Mouse (Mus musculus) gastrocnemius, postnatal 10 days (tissue): ENCODE results near the gene Vps13c. TPM values are rescaled to one million over a fixed set of nuclear protein-coding genes. Genes with fewer than 3 reads are reported as not detected.

ENCODE experiments used
- DNase-seq: peaks from one replicate; pipeline ENCODE4 v3.0.0; 2021; ENCODE audit warnings: mixed read lengths
- total RNA-seq, 2 experiments: library from RNA; stranded (reverse); gene quantifications; 2 replicates each; pipeline ENCODE4 v1.2.3; 2021

Gene Vps13c
- total RNA-seq, 2 experiments from 2014 or later, result 26.0 to 26.5 TPM

- DNase-seq, result no peak
Observed at GRCm38 (mm10) chr9:67883349-67883984, 43.3 kb downstream of the Vps13c start.

GRCm38 (mm10) chr9:67884095-67884494 lies 43.9 kb downstream of the Vps13c start:
- DNase-seq, result no peak

DNA sequence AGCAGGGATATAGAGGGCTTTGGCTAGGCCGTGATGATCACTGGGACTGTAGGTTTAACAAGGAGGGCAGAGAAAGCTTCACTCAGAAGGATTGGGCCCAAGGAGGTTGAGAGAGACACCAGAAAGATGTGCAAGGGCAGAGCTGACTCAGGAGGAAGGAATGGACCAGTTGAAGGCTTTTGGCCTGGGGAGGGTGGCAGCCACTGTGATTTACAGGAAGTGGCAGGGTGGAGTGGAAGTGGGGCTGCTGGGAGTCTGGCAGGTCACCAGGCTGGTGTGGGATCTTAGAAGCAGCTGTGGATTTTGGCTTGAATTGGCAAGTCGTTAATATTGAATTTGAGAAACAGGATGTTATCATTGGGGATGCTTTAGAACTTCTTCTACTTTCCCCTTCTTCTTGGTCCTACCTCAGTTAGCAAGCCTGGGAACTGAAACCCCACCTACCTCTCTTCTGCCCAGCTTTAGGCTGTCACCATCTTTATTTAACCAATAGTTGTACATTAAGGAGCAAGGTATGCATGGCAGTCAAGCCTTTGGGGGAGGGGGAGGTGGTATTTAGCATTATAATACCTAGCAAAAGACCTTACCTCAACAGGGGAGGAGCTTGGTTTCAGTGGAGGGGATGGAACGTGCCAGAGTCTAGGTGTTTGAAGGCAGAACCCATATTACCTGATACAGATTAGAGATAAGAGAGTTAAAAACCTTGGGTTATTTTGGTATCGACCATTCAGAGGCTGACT lies 47.0 kb downstream of the Vps13c start:
- DNase-seq, result peak; percentile 39

GRCm38 (mm10) chr9:67893474-67893873 lies 53.3 kb downstream of the Vps13c start:
- no peak for DNase-seq

GRCm38 (mm10) chr9:67896646-67897295 lies 56.6 kb downstream of the Vps13c start:
- peak; percentile 11 for DNase-seq

- DNase-seq, result no peak
Observed at GRCm38 (mm10) chr9:67900398-67900797, 60.2 kb downstream of the Vps13c start.

GRCm38 (mm10) chr9:67904355-67904754 lies 64.2 kb downstream of the Vps13c start:
- DNase-seq, result no peak

DNA sequence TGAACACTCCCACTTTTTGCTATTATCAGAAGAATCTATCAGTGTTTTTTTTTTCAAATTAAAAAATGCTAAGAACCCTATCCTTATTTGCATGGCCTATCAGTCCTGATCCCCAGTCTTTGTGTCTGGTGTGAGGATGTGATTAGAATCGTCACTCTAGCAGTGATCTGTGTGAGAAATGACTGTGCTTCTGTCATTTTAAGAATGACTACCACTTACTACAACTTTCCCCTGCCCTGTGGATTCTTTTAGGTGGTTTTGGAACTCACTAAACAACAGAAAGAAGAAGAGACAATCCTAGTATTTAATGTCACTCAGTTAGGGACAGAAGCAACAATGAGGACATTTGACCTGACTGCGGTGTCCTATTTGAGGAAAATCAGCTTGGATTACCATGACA lies 65.3 kb downstream of the Vps13c start:
- DNase-seq, result no peak

DNA sequence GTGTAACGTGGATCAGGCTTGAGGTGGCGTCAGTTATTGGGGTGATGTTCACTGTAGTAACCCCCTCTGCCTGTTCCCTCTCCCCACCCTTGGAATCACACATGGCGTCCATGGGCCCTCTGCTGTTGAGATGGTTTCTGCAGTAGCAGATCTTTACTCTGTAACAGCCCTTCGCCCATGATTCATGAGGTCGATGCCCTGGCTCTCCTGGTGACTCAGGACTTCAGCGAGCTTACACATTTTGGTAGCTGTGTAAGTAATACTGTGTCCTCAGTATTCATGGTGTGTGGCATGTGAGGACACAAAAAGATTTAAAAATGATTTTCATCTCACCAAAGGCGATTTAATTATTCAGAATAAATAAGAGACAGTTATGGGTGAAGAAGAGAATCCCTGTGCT lies 74.5 kb downstream of the Vps13c start:
- DNase-seq, result no peak

DNA sequence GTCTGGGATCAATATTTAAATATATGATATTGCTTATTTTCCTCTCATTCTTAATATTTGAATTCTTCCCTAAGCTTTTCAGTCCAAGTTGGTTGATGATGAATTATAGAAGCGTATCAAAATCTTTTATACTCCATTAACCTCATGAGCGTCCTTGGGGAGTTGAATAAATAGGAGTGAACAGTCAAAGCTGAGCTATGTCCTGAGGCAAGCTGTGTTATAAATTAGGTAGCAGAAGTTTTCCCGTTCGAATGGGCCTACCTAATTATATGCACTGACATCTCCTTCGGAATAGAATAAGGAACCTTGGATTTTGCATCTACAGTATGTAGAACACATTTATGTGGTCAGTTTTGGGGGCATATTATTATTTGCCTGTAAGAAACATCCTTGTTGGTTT lies 82.2 kb downstream of the Vps13c start:
- no peak for DNase-seq

DNA sequence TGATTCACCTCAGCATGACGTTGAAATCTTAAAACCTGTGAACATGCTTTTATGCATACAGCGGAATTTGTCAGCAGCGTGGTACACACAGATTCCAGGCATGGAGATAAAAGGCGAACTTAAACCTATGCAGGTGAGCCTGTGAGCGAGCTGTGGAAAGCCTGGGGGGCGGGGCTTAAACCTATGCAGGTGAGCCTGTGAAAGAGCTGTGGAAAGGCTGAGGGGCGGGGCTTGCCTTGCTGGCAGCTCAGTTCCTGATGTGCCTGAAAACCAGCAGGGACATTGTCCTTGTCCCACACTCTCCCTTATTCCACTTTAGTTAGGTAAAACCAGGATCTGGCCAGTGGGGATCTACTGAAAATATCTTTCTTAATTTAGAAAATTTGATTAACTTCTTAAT lies 90.4 kb downstream of the Vps13c start:
- DNase-seq, result no peak

- no peak for DNase-seq
Observed at GRCm38 (mm10) chr9:67937286-67937685, 97.1 kb downstream of the Vps13c start.

- no peak for DNase-seq
Observed at GRCm38 (mm10) chr9:67955466-67956010, 115.3 kb downstream of the Vps13c start.

- no peak for DNase-seq
Observed at GRCm38 (mm10) chr9:67961953-67962352, 121.8 kb downstream of the Vps13c start.

DNA sequence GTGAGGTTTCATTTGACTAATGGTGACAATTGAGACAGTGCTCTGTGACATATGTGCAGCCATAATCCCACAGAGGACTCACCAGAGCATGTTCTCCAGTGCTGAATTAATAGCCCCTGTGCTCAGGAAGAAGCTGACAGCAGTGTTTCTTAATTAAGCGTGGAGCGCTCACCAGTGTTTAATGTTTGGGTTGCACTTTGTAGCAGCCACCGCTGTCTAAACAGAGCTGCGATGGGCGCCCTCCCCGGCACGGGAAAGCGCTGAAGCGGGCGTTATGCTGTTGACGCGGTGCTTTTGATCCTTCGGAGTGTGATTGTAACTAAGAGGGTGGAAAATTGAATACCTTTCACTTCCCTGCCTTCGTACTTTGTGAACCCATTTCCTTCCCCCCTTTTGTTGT lies 125.7 kb downstream of the Vps13c start:
- no peak for DNase-seq

DNA sequence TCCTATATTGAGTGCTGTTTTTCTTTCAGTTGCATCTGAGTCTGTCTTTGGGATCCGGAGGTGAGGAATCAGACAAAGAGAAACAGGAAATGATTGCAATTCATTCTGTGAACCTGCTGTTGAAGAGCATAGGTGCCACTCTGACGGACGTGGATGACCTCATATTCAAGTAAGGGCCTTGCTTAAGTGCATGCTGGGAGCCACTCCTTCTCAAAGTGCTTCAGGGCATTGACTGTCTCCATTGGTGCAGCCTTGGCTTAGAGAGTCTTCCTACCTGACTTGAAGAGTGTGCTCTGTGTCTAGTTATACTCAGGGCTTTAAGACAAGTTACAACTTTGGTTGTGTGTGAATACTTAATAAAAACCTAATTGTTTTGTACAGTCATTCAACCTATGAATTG lies 126.8 kb downstream of the Vps13c start:
- no peak for DNase-seq

DNA sequence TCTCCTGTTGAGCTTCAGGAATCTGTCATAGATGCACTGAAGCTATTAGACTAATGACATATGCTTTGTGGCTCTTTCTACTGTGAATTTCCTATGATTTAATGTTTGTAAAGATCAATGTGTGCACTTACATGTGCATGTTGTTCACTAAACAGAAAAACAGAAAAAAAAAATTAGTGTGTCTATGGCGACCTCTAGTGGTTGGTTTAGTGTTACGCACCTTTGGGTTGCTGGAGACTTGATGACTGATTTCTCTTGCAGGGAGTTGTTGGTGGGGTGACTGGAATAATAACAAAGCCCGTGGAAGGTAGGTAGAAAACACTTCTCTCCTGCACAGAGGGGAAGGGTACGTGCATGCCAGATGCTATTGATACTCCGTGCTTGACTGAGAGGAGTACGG lies 133.3 kb downstream of the Vps13c start:
- DNase-seq, result no peak

DNA sequence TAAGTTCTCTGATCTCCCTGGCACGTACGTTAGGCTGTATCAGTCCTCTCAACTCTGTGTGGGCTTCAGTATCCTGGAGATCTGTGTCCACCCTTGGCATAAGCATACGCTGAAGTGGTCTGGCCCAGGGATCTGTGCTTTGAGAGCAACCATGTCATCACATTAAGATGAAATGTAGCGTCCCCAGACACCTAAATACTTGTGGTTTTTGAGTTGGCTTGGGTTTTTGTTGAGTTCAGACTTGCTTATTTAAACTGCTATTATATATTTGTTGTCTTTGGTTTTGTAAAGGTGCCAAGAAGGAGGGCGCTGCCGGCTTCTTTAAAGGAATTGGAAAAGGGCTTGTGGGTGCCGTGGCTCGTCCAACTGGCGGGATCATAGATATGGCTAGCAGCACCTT lies 135.3 kb downstream of the Vps13c start:
- DNase-seq, result no peak

GRCm38 (mm10) chr9:68006566-68006965 lies 166.4 kb downstream of the Vps13c start:
- DNase-seq, result no peak

GRCm38 (mm10) chr9:68014991-68015396 lies 174.8 kb downstream of the Vps13c start:
- peak; percentile 84 for DNase-seq

GRCm38 (mm10) chr9:68016255-68016954 lies 176.2 kb downstream of the Vps13c start:
- peak; percentile 39 for DNase-seq

- no peak for DNase-seq
Observed at GRCm38 (mm10) chr9:68020776-68021365, 180.7 kb downstream of the Vps13c start.
